Mouse (Mus musculus) megakaryocyte, embryonic 14.5 days (primary cell): Measurements from ENCODE around the gene Gls.

ENCODE experiments used
- FLI1 ChIP-seq: IDR thresholded peaks from 2 replicates; pipeline ENCODE4 v1.6.1; 2012; ENCODE audit warnings: low read length, inconsistent platforms, mixed read lengths
- GATA1 ChIP-seq: IDR thresholded peaks from 3 replicates; pipeline ENCODE4 v1.6.1; 2012; ENCODE audit warnings: mixed read lengths, low read length, inconsistent platforms, borderline replicate concordance

DNA sequence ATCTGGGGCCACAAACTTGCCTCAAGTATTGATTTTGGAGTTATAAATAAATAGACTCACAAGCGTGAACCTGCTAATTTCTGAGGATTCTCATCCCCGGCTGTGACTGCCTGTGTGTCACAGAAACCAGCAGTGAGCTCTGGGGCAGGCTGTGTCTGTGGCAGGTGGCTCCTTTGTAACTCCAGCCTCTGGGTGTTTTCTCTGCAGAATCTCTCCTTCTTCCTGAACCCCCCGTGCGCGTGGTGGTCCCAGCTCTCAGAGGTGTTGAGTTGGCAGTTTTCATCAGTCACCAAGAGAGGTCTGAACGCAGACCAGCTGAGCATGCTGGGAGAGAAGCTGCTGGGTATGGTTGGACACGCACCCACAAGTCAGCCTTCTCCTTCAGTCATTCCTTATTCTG, 84.3 kb downstream of the Gls start:
- TF ChIP-seq FLI1 (no peak), GATA1 (no peak)
